Mouse (Mus musculus) right cerebral cortex, adult 18-20 months (tissue): ENCODE results near the gene Col17a1.

Experiments used
- DNase-seq: peaks from one replicate; pipeline ENCODE4 v3.0.0; 2022; ENCODE audit warnings: mixed read lengths

Col17a1 gene

DNA sequence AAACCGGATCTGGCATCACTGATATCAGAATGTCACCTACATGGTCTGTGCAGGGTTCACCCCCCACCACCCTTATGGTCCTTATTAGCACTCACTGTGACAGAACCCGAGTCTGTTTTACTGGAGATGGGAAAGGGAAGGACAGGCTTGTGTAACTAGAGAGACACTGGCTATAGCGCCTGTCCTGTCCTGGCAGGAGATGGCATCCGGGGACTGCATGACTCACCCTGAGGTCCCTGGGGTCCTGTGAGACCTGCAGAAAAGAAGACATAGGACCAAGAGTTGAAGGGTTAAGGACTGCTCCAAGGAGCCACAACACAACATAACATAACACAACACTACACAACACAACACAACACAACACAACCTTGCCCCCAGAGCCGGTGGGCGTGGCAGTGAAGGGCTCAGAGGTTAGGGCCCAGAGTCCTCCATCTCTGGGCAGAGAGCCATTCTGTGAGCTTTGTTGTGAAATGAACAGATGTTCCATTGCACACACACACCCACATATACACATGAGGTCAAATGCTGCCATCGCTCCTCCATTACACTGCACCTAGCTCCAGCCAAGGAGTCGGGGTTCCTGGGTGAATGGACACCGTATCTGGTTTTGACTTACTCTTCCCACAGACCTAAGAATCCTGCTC lies 32.0 kb downstream of the Col17a1 start:
- no peak for DNase-seq

DNA sequence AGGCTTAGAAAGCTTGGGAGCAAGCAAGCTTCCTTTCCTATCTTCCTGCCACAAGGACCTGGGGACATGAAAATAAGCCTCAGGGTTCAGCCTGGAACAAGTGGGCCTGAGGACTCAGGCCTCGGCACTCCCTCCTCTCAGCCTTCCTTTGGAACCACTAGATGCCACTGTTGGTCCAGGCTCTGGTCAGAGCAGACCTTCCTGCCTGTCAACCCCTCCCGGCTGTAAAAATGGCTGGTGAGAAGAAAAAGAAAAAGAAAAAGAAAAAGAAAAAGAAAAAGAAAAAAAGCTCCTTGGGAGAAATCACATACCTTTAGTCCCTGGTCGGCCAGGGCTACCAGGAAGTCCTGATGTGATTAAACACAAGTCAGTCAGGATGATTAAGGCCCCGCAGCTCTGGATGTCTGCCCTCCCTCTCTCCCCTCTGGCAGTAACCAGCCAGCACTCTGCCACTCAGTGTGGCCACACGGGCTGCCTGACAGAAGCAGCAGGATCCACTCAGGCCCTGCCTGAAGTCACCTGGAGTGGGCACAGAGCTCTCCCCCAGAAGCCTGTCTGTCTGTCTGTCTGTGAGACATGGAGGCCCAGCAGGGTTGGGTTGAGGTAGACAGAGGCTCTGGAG lies 32.9 kb downstream of the Col17a1 start:
- DNase-seq: peak; percentile 68

DNA sequence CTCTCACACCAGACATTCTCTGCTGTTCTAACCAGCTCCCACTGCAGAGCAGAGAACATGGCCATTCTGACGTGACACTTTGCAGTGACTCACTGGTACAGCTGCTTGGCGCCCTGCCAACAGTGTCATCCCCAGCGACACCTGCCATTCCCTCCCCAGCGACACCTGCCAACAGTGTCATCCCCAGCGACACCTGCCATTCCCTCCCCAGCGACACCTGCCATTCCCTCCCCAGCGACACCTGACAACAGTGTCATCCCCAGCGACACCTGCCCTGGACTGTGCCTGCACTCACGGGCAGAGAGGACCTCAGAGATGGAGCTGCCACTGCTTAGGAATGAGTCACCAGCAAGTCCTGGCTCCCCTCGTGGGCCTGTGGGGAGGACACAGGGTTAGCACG lies 37.0 kb downstream of the Col17a1 start:
- no peak for DNase-seq

DNA sequence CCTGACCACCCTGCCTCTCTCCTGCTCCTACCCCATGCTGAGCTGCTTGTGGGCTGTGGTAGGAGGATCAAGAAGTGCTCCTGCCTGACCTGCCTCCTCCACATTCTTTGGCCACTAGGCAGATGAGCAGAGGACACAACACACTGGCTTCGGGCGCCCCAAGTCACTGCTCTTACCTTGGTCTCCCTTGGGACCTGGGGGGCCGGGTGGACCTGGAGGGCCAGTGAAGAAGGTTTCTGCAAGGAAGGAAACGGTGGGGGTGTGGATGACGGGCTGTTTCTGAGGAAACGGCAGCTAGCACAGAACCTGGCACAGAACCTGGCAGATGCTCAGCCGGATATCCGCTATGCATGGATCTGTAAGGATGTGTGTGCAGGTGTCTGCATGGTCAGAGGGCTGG lies 38.7 kb downstream of the Col17a1 start:
- DNase-seq: no peak

DNA sequence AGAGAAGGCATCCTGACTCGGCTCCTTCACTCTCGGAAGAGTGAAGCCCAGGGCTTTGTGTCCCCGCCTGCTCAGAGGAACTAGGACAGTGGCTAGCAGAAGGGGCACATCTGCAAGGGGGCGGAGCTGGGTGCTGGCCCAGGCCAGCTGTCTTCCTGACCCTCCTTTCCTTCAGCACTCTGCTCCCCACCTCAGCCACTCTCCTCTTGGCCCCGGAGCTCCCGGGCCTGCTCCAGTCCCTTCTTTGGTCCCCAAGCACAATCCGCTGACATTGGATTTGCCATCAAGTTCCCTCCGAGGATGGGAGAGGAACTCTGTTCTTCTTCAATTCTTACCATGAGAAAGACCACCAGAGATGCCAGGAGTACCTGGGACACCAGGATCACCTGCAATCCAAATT lies 39.6 kb downstream of the Col17a1 start:
- no peak for DNase-seq

DNA sequence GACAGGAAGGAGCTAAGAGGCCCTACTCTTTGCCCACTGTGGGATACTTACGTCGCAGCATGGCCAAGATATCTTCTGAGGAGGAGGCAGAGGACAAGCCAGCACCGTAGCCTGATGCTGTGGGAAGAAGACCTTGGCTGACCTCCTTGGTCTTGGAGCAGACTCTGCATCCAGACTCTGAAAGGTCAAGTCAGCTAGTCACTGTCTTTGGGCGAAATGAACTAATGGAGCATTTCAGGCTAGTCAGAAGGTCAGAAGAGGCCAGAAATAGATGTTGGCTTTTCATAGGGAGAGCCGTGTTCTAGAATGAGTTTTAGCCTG lies 40.8 kb downstream of the Col17a1 start:
- DNase-seq: no peak

DNA sequence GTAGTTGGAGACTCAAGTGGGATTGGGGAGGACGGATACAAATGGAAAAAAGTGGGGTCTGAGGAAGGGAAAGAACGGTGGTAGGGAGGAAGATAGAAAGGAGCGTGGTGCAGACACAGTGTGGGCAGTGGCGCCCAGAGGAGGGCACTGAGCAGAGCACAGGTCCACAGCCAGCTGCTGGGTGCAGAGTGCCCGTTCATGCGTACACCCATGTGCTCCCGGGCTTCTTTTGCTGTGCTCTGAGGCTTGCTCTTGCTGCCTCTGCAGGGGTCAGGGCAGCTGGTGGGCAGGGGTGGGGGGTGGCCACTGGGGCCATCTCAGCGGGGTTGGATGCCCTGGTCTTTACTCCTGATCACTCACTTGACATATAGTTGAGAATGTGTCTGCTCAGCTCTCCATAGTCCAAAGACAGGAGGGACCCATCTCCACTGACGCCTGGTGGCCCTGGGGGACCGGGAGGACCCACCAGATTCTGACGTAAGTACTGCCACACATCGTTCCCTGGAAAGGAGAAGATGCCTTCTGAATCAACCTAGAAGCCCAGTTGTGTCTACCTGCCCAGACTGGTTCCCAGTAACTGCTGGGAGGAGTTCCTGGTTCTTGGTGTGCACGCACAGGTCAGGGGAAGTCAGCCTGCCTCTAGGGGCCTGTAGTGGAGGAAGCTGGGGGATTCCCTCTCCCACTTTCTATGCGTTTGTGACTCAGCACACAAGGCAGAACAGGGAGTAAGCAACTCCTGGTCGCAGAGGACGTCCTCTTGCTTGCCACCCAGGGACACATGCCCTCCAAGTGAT lies 41.3 kb downstream of the Col17a1 start:
- no peak for DNase-seq

DNA sequence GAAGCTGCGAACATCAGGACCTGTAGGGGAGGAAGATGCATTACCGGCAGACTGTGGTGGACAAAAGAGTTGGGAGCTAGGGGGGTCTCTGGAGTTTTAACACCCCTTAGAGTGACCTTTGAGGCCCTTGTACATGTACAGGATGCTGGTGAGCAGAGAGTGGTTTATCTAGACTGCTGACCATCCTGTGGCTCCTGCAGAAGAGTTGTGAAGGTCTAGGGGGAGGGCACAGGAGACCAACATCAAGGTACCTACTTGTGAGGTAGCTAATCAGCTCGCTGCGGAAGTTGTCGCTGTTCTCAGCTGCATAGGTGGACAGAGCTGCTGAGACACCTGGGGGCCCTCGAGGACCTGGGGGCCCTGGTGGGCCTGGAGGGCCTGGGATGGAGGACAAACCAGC lies 42.8 kb downstream of the Col17a1 start:
- DNase-seq: no peak

DNA sequence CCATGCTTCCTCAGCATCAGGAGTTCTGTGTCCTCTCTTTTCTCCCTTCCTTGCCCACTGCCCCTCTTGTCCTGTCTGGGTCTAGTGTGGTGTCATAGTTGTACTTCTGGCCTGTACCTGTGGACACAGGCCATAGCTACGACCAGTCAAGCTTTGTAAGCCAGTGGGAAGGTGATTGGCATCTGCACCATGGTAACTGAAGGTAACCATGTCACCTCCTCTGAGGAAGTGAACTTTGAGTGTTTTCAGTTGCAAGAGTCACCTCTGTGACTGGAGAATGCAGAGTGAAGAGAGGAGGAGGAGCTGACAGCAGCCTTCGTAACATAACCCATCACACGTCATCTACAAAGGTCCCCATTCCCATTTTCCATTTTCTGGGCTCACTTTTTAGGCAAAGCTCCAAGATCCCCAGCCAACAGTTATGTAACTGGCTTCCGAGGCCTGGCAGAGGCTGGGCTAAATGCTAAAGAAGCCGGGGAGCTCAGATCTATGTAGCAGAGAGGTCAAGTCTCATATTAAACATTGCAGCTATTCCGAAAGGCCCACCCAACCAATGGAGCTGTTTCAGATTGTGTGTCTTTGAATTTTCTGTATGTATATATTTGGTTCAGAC lies 45.3 kb downstream of the Col17a1 start:
- no peak for DNase-seq

DNA sequence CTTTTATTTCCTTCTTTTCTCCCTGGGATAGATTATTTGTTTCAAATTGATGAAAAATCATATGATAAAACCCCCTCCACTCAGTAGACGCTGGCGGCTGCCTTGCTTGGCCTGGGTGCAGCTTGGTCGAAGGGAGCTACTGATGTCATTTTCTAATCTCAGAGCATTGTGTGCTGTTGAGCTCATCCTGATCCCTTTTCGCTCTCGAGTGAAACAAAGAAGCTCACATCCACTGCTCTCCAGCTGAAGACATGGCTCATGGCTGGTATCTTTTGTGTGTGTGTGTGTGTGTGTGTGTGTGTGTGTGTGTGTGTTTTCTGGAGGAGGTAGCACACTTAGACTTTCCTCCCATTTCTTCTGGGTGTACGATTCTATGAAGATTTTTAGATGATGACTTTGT lies 46.3 kb downstream of the Col17a1 start:
- no peak for DNase-seq

DNA sequence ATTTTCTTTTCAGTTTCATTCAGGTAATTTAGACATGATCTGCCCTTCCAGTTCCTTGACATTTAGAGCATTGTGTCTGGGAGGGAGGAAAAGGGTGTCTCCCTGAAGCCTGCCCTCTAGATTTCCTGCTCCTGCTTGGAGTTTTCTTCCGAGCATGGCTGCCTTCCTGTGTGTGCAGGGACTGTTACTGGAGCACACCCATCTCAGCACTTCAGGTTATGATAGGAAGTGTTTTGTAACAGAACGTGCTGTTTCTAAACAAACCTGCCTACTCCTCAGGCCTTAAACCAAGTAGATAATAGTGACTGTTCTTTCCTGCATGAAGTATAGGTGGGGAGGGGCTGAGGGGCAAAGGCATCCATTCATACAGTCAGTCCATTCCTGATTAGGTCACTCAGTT lies 48.0 kb downstream of the Col17a1 start:
- no peak for DNase-seq

DNA sequence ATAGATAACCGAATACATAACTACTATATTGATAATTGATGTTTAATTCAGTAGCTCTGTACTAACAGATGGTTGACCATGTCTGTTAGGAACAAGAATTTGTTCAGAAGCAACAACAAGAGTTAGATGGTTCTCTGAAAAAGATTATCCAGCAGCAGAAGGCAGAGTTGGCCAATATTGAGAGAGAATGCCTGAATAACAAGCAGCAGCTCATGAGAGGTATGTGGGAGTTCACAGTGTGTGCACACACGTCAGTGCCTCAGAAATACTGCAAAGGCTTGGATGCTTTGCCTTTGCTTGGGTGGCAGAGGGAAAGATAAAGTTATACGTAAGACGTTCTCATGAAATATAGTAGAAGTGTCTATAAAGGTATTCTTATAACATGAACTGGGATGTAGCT lies 56.5 kb downstream of the Col17a1 start:
- DNase-seq: no peak

DNA sequence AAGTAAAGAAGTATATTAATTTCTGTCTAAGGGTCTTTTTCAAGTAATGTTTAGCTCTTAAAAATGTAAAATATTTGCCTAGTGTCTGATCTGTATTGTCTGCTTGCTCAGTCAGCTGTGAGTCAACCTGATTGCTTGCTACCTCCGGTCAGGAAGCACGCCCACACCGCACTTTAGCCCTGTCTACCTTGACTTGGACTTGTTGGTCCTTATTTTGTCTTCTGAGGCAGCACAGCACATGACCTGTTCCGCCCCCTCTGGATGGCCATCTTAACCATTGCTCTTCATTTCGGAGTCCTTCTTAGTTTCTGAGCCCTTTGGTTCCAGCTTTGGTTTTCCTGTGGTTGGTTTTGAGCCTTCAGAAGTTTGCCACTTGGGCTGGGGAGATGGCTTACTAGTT lies 60.1 kb downstream of the Col17a1 start:
- DNase-seq: no peak

DNA sequence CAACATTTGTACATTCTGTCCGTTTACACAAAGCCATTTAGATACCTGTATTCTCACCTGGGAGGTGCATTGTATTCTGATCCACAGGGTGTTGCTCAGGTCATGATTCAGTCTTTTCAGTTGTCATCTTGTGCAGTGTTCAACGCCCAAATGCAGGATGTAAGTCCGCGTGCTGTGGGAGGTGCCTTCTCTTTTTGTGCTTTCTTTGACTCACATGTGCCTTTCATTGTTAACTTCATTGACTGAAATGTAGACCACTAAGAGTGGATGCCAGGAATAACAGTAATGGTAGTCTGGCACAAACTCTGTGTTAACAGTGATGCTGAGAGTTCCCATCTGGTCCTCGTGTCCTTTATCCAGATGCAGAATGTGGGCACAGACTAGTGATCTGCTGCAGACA lies 61.5 kb downstream of the Col17a1 start:
- no peak for DNase-seq

DNA sequence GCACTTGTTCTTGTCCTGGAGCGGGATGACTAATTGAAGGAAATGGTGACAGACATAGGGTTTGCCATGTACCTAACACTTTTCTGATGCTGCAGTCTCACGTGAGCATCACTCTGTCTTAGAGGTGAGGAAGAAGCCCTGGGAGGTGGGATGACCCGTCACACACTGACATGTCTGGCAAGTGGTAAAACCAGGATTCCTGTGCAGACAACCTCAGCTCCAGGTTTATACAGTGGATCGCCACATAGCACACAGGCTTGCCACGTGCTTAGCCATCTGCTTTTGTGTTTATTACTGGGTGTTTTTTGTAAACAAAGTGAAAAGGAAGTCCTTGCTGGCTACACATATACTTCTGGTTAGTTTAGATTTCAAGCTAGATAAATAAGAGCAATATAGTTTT lies 62.8 kb downstream of the Col17a1 start:
- no peak for DNase-seq

DNA sequence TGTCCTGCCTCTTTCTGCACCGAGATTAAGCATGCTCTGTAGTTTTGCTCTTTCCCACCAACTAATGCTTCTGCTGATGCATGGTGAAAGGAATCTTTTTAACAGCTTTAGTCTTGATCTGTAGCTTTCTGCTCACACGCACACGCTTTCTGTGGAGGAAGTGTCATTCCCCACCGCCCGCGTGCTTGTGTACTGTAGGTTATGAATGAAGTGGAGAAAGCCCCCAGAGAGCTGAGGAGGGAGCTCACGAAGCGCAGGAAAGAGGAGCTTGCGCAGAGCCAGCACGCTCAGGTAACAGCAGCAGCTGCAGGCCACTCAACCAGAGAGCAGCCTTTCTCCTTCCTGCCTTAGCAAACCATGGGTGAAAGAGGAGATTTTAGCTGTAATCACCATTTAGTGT lies 64.4 kb downstream of the Col17a1 start:
- DNase-seq: peak; percentile 48

DNA sequence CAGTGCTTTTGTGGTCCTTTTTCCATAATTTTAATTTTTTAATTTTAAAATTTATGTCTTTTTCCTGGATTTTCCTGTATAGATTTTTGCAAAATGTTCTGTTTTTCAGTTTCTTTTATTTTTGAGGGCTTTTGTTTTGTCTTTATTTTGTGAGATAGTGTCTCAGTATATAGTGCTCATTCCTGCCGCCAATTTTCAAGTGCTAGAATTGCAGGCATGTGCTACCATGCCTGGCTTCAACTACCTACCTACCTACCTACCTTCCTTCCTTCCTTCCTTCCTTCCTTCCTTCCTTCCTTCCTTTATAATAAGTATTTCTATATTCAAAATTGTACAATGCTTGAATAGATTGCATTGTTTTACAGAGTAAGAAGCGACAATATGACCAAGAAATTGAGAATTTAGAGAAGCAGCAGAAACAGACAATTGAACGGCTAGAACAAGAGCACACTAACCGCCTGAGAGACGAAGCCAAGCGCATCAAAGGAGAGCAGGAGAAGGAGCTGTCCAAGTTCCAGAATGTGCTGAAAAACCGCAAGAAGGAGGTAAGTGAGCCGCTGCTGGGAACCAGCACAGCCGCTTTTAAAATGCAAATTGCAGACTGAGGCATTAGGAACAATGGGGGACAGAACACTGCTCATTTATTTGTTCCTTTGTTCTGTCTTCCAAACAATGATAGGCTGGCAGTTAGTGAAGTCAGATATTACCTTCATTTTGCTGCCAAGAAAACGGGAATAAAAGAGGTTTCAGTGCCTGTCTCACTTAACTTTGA lies 66.8 kb downstream of the Col17a1 start:
- no peak for DNase-seq

DNA sequence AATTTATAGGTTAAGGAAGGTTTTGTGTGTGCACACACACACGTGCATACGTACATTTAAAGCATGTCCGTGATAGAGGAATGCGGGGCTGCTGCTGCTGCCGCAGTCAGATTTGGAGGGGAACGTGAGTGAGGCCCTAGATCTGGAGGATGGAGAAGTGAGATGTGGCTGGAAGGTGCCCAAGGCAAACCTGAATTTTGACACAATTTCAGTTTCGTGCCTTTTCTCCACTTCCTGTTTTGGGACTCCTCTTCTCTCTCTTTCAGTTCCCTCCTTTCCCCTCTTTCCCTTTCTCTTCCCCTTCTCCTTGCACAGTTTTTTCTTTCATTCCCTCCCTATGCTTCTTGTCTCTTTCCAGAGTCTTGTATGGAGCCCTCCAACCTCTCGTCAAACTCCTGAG lies 70.4 kb downstream of the Col17a1 start:
- DNase-seq: no peak

DNA sequence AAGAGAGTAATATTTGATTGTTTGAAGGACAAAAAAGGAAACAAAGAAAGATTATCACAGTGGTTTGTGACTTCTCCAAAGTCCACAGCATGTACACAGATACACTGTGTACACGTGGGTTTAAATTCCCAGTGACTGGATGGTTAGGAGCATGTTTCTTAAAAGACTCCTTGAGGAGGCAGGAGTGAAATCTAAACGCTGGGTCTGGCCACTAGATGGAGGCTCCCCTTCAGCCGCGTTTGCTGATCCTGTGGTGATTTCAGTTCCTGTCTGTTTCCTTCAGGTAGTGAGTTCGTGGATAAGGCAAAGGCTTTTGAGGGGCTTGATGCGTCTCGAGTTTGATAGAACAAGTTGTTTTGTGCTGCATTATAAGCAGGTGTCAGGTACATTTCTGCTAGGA lies 78.5 kb downstream of the Col17a1 start:
- no peak for DNase-seq

DNA sequence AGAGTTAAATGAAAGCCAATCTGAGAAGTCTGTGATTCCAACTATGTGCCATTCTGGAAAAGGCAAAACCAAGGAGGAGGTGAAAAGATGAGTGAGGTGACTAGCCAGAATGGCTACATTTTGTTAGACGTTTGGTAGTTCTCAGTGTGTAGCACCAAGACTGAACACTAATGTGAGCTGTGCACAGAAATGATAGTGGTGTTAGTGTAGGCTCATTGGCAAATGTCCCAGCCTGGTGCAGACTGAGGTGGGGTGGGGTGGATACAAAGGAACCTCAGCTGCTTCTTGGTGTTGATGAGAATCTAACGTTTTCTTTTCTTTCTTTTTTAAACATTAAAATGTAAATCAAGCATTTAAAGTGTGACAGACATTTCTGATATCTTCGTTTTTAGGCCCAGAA lies 83.4 kb downstream of the Col17a1 start:
- no peak for DNase-seq
